Mouse (Mus musculus): ENCODE measurements around the gene Zdhhc6.

DNA sequence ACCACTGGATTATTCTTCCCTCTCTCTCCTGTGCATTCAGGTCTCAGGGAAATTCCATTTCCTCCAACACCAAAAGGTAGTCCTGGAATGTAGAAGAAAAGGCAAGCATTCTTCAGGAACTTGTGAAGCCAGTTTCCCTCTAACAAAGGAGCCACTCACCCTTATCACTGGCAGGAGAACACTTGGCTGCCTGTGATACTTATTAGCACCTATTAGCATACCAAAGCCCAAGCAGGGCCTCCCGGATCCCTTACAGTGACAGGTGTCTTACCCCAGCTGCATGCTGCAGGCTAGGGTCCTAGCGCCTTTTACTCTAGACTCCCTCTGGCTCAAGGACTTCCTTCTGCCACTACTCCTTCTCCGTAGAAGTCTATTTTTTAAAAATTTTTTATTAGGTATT, 44.4 kb downstream of the Zdhhc6 start:
- TF ChIP-seq CTCF (IDR thresholded peaks at IDR 0.05; ENCODE audit: insufficient read depth, low read length) (no peak), POLR2A (IDR thresholded peaks at IDR 0.05; ENCODE audit: borderline replicate concordance, extremely low read depth, low read depth, low read length) (no peak)

Measured in lung, adult 2 months (tissue).